Mouse (Mus musculus) E14TG2a.4 (cell line): ENCODE measurements around the gene Scrg1.

Experiments used
- H3K27me3 ChIP-seq: 2 replicates; pipeline ENCODE4 v1.6.1; 2014; ENCODE audit warnings: low read length, control low read depth; ENCODE audit not compliant: insufficient read depth
- H3K36me3 ChIP-seq: 2 replicates; pipeline ENCODE4 v1.6.1; 2014; ENCODE audit warnings: low read length, control low read depth; ENCODE audit not compliant: insufficient read depth
- H3K4me1 ChIP-seq: replicated peaks from 2 replicates; pipeline ENCODE4 v1.6.1; 2014; ENCODE audit warnings: low read depth, low read length, control low read depth
- H3K4me3 ChIP-seq: replicated peaks from 2 replicates; pipeline ENCODE4 v1.5.1; 2014; ENCODE audit warnings: mild to moderate bottlenecking, low read length
- H3K9me3 ChIP-seq: 2 replicates; pipeline ENCODE4 v1.6.1; 2014; ENCODE audit warnings: low read length, control low read depth
- CTCF ChIP-seq: conservative IDR thresholded peaks from 2 replicates; pipeline ENCODE4 v1.5.1; 2014; ENCODE audit warnings: low read length
- NANOG ChIP-seq: IDR thresholded peaks from 2 replicates; pipeline ENCODE4 v1.6.1; 2014; ENCODE audit warnings: borderline replicate concordance, low read length, mixed read lengths
- POU5F1 ChIP-seq: IDR thresholded peaks from 2 replicates; pipeline ENCODE4 v1.6.1; 2014; ENCODE audit warnings: low read length, borderline replicate concordance

Scrg1 gene

DNA sequence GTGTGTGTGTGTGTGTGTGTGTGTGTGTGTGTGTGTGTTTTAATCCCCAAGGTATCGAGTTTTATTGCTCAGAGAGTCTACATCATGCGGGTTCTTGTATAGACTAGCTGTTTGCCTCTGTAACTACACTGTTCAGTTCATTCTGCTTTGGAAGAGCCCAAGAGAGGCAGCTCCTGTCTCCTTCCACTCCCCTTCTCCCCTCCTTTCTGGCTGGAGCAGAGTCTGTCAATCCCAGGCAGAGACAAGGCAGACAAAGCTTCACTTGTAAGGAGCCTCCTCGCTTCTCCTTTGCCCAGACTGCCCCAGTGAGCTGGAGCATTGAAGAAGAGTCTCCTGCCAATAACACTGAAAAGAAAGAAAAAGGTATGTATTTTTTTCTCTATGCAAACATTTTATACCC, at the start of gene Scrg1:
TSS of gene Scrg1 (plus strand) at position 159 of the 400 bp plus-strand sequence.
- H3K9me3 ChIP-seq = no peaks in the 10 kb centered on the region
- no peaks in the 10 kb centered on the region for H3K27me3 ChIP-seq
- no peak for TF ChIP-seq POU5F1
- no peak for TF ChIP-seq NANOG
- no peak for TF ChIP-seq CTCF
- no peaks in the 10 kb centered on the region for H3K36me3 ChIP-seq
- H3K4me1 ChIP-seq = no peaks in the 10 kb centered on the region
- H3K4me3 ChIP-seq = no peak within 1 kb of the TSS

DNA sequence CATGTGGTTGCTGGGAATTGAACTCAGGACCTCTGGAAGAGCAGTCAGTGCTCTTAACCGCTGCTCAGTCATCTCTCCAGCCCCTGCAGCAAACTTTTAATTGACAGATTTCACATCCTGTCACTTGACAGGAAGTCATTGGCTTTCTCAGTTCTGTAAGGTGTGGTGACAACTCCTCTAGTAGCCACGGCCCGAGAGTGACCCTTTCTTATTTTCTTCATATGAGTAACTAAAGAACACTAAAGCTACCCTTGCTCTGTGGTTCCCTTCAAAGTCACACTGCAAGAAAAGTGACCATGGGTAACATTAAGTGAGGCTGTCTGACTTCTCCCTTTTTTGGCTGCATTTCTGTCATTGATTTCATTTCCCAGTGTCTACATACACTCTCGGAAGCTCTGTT, 49.4 kb upstream of the Scrg1 start:
- H3K4me1 ChIP-seq = peaks cover 53% of the 10 kb centered on the region
- H3K4me3 ChIP-seq = no peak overlapping the region
- no peaks in the 10 kb centered on the region for H3K9me3 ChIP-seq
- H3K27me3 ChIP-seq = peaks cover 45% of the 10 kb centered on the region
- TF ChIP-seq POU5F1 (no peak), CTCF (no peak), NANOG (no peak)
- H3K36me3 ChIP-seq = no peaks in the 10 kb centered on the region

GRCm38 (mm10) chr8:57409333-57409732, 46.4 kb upstream of the Scrg1 start:
- peaks cover 37% of the 10 kb centered on the region for H3K4me1 ChIP-seq
- peaks cover 51% of the 10 kb centered on the region for H3K27me3 ChIP-seq
- H3K9me3 ChIP-seq = no peaks in the 10 kb centered on the region
- H3K36me3 ChIP-seq = no peaks in the 10 kb centered on the region
- H3K4me3 ChIP-seq = no peak overlapping the region; the same call in 1 of the 2 replicates
- no peak for TF ChIP-seq NANOG
- no peak for TF ChIP-seq POU5F1
- TF ChIP-seq CTCF = no peak

DNA sequence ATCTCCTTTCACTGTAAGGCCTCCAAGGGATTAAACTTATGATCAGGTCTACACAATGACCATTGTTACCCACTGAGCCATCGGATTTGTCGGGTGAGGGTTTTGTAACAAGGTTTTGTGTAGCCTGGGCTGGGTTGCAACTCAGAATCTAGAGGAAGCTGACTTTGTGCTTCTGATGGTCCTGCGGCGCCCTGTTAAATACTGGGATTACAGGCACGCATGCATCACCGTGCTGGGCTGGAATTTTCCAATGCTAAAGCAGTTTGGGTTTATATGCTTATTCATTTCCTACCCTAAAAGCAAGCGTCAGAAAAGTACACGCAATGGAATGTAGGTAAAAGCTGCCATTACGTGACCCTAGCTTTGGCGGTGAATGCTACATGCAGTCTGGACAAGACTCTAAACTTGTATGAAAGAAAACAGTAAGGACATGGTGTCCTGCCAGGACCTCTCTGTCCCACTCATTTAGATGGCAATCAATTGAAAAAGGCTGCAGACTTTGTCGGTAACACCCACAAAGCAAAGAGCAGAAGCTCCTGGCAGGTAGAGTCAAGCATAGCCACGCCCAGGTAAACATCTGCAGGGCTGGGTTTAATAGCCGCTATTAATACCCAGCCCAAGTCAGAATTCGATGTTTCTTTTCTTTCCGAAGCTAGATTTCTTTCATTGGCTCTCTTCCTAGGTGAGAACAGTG, 45.8 kb upstream of the Scrg1 start:
- Histone ChIP-seq H3K9me3 (no peaks in the 10 kb centered on the region), H3K36me3 (no peaks in the 10 kb centered on the region), H3K4me1 (peaks cover 31% of the 10 kb centered on the region), H3K4me3 (peak overlapping the region; percentile 50), H3K27me3 (peaks cover 51% of the 10 kb centered on the region)
- no peak for TF ChIP-seq CTCF
- TF ChIP-seq POU5F1 = no peak
- no peak for TF ChIP-seq NANOG

- H3K9me3 ChIP-seq = no peaks in the 10 kb centered on the region
- H3K4me1 ChIP-seq = peaks cover 25% of the 10 kb centered on the region
- H3K27me3 ChIP-seq = peaks cover 48% of the 10 kb centered on the region
- H3K36me3 ChIP-seq = no peaks in the 10 kb centered on the region
- TF ChIP-seq NANOG (peak; percentile 44; the same call in 1 of the 2 replicates), CTCF (no peak), POU5F1 (peak; percentile 59; the same call in 1 of the 2 replicates)
- H3K4me3 ChIP-seq = peak overlapping the region; percentile 50
These were observed 45.3 kb upstream of the Scrg1 start for GRCm38 (mm10) chr8:57410473-57410863.

DNA sequence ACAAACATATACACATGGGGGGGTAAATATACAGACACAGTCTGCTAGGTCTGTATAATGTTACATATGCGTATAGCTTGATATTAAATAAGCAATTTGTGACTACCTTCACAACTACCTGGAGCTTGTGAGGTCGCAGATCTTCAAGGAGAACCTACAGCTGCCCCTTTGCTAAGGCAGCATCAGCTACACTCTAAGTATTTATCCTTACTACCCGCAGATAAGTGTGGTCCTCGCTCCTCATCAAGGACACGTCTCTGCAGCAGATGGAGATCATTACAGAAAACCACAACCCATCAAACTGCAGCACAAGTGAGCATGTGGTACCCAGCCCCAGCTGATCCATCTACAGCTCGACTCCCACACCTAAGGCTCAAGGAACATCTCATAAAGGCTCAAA, 44.4 kb upstream of the Scrg1 start:
- TF ChIP-seq NANOG = no peak
- TF ChIP-seq POU5F1 = no peak
- TF ChIP-seq CTCF = no peak
- Histone ChIP-seq H3K4me1 (peaks cover 21% of the 10 kb centered on the region), H3K4me3 (no peak overlapping the region), H3K36me3 (no peaks in the 10 kb centered on the region), H3K27me3 (peaks cover 46% of the 10 kb centered on the region), H3K9me3 (no peaks in the 10 kb centered on the region)

DNA sequence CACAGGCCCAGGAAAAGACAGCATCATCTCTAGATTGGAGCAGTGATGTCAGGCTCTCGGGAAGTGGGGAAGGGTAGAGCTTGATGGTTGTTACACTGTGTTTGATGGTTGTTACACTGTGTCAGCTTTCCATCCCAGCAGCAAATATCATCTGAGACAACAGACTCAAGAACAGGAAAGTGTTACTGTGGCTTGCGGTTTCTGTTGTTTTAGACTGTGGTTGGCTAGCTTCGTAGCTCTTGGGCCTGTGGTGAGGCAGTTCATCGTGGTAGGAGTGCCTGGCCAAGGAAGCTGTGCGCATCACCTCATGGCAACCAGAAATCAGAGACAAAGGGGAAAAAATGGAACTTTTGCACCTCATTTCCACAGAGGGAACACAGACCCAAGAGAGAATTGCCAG, 38.9 kb upstream of the Scrg1 start:
- H3K4me3 ChIP-seq = no peak overlapping the region
- H3K27me3 ChIP-seq = peaks cover 11% of the 10 kb centered on the region

GRCm38 (mm10) chr8:57426074-57426473, 29.6 kb upstream of the Scrg1 start:
- Histone ChIP-seq H3K4me3 (no peak overlapping the region), H3K9me3 (peaks cover 26% of the 10 kb centered on the region), H3K36me3 (no peaks in the 10 kb centered on the region), H3K4me1 (no peaks in the 10 kb centered on the region), H3K27me3 (no peaks in the 10 kb centered on the region)
- no peak for TF ChIP-seq POU5F1
- TF ChIP-seq NANOG = no peak
- TF ChIP-seq CTCF = no peak; the same call in 1 of the 2 replicates

More for the DNA sequence above, 38.9 kb upstream of the Scrg1 start:
- TF ChIP-seq CTCF = no peak
- no peak for TF ChIP-seq NANOG
- no peak for TF ChIP-seq POU5F1
- H3K9me3 ChIP-seq = peaks cover 28% of the 10 kb centered on the region
- H3K4me1 ChIP-seq = no peaks in the 10 kb centered on the region
- no peaks in the 10 kb centered on the region for H3K36me3 ChIP-seq
